Mouse (Mus musculus) erythroblast, embryonic 14.5 days (primary cell): ENCODE measurements around the gene Capn7. TPM values are rescaled to one million over a fixed set of nuclear protein-coding genes. Genes with fewer than 3 reads are reported as not detected.

Experiments
- H3K27me3 ChIP-seq: 2 replicates; pipeline ENCODE4 v1.6.1; 2012; ENCODE audit warnings: inconsistent platforms; ENCODE audit not compliant: control insufficient read depth
- H3K36me3 ChIP-seq: 2 replicates; pipeline ENCODE4 v1.6.1; 2012; ENCODE audit warnings: mild to moderate bottlenecking, inconsistent platforms; ENCODE audit not compliant: control insufficient read depth
- H3K4me1 ChIP-seq: 2 replicates; pipeline ENCODE4 v1.6.1; 2012; ENCODE audit warnings: inconsistent platforms; ENCODE audit not compliant: control insufficient read depth
- H3K4me3 ChIP-seq: replicated peaks from 2 replicates; pipeline ENCODE3; 2012; ENCODE audit warnings: moderate library complexity, mild to moderate bottlenecking, inconsistent platforms
- H3K9me3 ChIP-seq: 2 replicates; pipeline ENCODE4 v1.6.1; 2012; ENCODE audit warnings: low read length, inconsistent platforms, mixed read lengths; ENCODE audit not compliant: control insufficient read depth
- GATA1 ChIP-seq: IDR thresholded peaks from 2 replicates; pipeline ENCODE4 v1.6.1; 2012; ENCODE audit warnings: low read length, inconsistent platforms, mixed read lengths
- TAL1 ChIP-seq: IDR thresholded peaks from 3 replicates; pipeline ENCODE4 v1.6.1; 2012; ENCODE audit warnings: low read length, inconsistent platforms, mixed read lengths
- polyA plus RNA-seq: library from polyadenylated mRNA; stranded (reverse); fragments of >175 nt; gene quantifications from 2 replicates; pipeline ENCODE4 v1.2.3, GENCODE M21; 2012

Gene Capn7
- 0.11 and 0.19 TPM in 2 replicates for polyA plus RNA-seq

GRCm38 (mm10) chr14:31336369-31337155 lies at the start of gene Capn7:
Gene Capn7, plus strand, starts transcription at chr14:31336638.
- H3K9me3 ChIP-seq: no peaks in the 10 kb centered on the region

GRCm38 (mm10) chr14:31313192-31313591 lies 23.2 kb upstream of the Capn7 start:
- Histone ChIP-seq H3K9me3 (no peaks in the 10 kb centered on the region), H3K27me3 (peaks cover 4% of the 10 kb centered on the region; the same call in 1 of the 2 replicates), H3K4me3 (no peak overlapping the region), H3K36me3 (no peaks in the 10 kb centered on the region), H3K4me1 (peaks cover 25% of the 10 kb centered on the region)
- TF ChIP-seq GATA1: no peak
- TF ChIP-seq TAL1: no peak

More at GRCm38 (mm10) chr14:31336369-31337155, at the start of gene Capn7:
- peaks cover 32% of the 10 kb centered on the region for H3K4me1 ChIP-seq
- TF ChIP-seq GATA1 (no peak), TAL1 (no peak)
- peak within 1 kb of the TSS; percentile 95 for H3K4me3 ChIP-seq
- H3K27me3 ChIP-seq: peaks cover 5% of the 10 kb centered on the region
- H3K36me3 ChIP-seq: peaks cover 17% of the 10 kb centered on the region

DNA sequence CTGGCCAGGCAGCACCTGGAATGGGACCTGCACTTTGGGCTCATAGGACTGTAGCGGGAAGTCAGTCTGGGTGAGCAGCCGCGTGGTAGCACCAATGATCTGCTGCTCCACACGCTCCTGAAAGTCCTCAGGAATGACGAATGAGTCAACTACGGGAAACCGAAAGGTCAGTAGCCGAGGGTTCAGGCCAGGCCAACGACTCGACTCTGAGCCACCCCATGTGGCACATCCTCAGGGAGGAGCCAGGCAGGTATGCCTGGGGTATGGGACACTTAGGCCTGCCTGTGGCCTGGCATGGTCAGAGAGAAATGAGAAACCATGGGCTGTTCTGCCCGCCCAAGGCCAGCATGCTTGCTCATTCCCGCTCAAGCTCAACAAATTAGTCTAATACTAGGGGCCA lies 19.8 kb upstream of the Capn7 start:
- Histone ChIP-seq H3K4me1 (peaks cover 40% of the 10 kb centered on the region), H3K36me3 (no peaks in the 10 kb centered on the region), H3K4me3 (no peak overlapping the region), H3K27me3 (peaks cover 4% of the 10 kb centered on the region; the same call in 1 of the 2 replicates), H3K9me3 (no peaks in the 10 kb centered on the region)
- TF ChIP-seq GATA1 (no peak), TAL1 (no peak)

DNA sequence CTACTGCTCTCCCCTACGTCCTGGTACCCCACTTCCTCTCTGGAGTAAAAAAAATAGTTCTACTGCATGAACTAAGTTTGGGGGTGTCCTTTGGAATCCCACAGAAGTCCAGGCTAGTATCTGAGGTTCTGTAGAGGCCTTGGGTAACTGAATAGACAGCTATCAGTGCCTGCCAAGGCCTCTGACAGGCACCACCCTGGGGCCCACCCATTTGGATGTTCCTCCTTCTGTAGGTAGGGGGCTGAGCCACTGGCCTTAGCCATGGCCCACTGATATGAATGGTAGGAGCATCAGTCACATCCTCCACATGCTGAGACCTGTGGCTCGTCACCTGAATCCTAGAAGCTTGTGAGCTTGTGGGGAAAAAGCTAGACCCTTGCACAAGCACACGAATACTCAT lies 18.7 kb upstream of the Capn7 start:
- Histone ChIP-seq H3K27me3 (peaks cover 4% of the 10 kb centered on the region; the same call in 1 of the 2 replicates), H3K4me3 (no peak overlapping the region), H3K36me3 (no peaks in the 10 kb centered on the region), H3K4me1 (peaks cover 40% of the 10 kb centered on the region), H3K9me3 (no peaks in the 10 kb centered on the region)
- TF ChIP-seq TAL1 (no peak), GATA1 (no peak)

DNA sequence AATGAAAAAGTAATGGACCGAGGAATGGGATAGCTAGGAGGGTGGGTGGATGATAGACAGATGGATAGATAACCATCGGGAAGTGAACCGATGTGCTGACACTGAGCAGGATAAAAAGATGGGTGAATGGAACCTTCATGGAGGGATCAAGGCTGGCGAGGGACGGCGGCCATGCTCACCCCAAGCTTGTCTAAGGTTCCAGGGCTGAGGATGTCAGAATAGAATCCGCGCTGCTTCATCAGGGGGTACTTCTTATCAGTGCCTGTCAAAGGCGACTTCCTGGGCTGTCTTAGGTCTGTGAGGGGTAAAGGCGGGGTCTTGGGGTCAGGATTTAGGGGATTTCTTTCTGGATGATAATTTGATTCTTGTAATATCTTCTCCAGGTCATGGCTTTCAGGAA lies 16.9 kb upstream of the Capn7 start:
- Histone ChIP-seq H3K4me3 (no peak overlapping the region), H3K27me3 (peaks cover 4% of the 10 kb centered on the region; the same call in 1 of the 2 replicates), H3K4me1 (peaks cover 55% of the 10 kb centered on the region), H3K9me3 (no peaks in the 10 kb centered on the region), H3K36me3 (no peaks in the 10 kb centered on the region)
- no peak for TF ChIP-seq GATA1
- no peak for TF ChIP-seq TAL1

DNA sequence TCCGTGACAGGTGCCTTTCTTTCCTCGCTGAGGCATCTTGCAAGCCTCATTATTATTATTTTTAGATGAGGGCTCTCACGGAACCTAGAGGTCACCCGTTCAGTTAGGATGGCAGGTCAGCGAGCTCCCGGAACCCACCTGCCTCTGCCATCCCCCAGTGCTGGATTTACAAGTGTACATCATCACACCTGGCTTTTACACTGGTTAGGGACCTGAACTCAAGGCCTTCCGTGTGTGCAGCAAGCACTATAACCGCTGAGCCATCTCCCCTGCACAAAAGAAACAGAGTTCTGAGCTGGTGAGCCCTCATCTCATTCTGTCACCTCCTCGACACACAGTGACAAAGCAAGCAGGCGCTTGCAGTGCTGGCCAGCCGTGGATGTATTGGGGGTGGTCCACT lies 15.3 kb upstream of the Capn7 start:
- H3K4me1 ChIP-seq: peaks cover 55% of the 10 kb centered on the region
- H3K27me3 ChIP-seq: no peaks in the 10 kb centered on the region
- no peak overlapping the region for H3K4me3 ChIP-seq
- no peak for TF ChIP-seq GATA1
- TF ChIP-seq TAL1: no peak
- no peaks in the 10 kb centered on the region for H3K36me3 ChIP-seq
- H3K9me3 ChIP-seq: no peaks in the 10 kb centered on the region

DNA sequence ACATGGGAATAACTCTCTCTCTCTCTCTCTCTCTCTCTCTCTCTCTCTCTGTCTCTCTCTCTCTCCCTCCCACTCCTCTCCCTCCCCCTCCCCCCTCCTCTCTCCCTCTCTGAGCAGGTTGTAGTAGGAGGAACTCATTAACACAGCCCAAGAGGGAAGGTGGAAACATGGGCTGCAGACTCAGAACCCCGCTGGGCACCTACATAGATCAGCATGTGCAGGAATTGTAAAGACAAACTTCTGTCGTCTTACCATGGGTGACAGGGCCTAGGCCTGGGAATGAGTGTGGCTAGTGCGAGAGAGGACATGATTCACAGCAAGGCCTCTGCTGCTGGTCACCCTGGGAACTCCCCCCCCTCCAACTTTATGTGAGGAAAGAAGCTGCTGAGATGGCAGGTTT lies 14.2 kb upstream of the Capn7 start:
- Histone ChIP-seq H3K9me3 (no peaks in the 10 kb centered on the region), H3K4me3 (no peak overlapping the region), H3K36me3 (no peaks in the 10 kb centered on the region), H3K4me1 (peaks cover 48% of the 10 kb centered on the region), H3K27me3 (no peaks in the 10 kb centered on the region)
- no peak for TF ChIP-seq GATA1
- TF ChIP-seq TAL1: no peak

GRCm38 (mm10) chr14:31323189-31323588 lies 13.2 kb upstream of the Capn7 start:
- Histone ChIP-seq H3K4me1 (peaks cover 42% of the 10 kb centered on the region), H3K27me3 (no peaks in the 10 kb centered on the region), H3K4me3 (peak overlapping the region; percentile 60), H3K36me3 (no peaks in the 10 kb centered on the region), H3K9me3 (no peaks in the 10 kb centered on the region)
- TF ChIP-seq GATA1: no peak
- no peak for TF ChIP-seq TAL1

DNA sequence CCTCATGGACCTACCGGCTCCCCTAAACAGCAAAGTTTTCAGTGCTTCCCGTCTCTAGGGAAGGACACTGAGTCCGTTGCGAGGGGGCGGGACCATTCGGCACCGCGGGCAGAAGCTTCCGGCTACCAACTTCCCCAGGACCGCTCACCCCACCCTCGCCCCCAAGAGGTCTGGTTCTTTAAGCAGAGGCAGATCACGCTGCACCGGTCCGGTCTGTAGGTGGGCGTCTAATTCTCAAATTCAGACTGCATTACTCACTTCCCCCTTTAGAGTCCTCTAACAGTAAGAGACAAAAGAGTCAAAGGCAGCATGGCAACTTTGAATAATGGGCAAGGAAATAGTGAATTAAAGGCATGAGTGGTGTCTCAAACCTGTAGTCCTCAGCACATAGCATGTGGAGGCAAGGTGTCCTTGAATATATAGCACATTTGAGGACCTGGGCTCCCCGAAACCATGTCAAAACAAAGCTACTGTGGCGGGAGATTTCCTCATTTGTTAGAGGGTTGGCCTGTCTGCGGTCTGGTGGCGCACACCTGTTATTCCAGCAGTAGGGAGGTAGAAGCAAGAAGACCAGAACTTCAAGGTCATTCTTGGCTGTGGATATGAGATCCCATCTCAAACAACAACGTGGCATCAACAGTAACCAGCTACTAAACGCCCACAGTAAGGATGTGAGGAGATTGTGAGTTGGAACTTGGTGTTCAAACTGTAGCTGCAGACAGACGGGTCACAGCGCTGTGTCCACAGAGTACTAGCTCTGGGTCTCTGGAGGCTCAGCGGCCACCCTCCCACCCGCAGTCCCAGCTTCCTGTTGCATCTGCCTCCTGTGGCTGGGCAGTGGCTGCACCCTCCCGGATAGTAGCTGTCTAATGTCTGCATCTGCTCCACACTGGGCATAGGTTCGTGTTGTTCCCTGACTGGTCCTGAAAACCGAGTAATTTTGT lies 12.3 kb upstream of the Capn7 start, which contains the start of gene Dnah1:
TSS of gene Dnah1 (minus strand) at position 48 of the 944 bp plus-strand sequence.
- Histone ChIP-seq H3K36me3 (no peaks in the 10 kb centered on the region), H3K9me3 (no peaks in the 10 kb centered on the region), H3K27me3 (no peaks in the 10 kb centered on the region), H3K4me3 (peak within 1 kb of the TSS; percentile 60), H3K4me1 (peaks cover 32% of the 10 kb centered on the region)
- no peak for TF ChIP-seq GATA1
- no peak for TF ChIP-seq TAL1
